Mouse (Mus musculus): ENCODE measurements around the gene Pmfbp1. TPM values are rescaled to one million over a fixed set of nuclear protein-coding genes. Genes with fewer than 3 reads are reported as not detected.

Gene Pmfbp1
- polyA plus RNA-seq, 1 experiment from 2014 or later: 1.5 TPM

DNA sequence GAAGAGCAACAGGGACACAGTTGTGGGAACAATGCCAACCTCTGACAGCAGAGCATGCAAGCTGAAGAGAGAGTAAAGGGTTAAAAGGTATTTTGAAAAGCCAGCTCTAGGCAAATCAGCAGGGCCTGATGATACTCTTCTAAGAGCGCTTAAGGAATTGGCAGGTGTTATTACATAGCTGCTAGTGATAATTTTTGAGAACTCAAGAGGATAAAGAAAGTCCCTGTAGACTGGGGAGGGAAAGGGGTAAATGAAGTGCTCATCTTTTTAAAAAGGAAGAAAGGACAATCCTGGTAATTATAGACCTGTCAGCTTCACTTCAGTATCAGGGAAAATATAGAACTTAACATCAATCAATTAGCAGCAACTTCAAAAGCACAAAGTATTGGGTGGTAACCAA lies 9.7 kb downstream of the Pmfbp1 start:
- H3K4me3 ChIP-seq: no peak overlapping the region
- no peak overlapping the region for H3K27ac ChIP-seq (replicated peaks)
- WGBS: 67% methylated on average over 1 of the region's 1 CpGs
- H3K9me3 ChIP-seq: no peaks in the 10 kb centered on the region
- no peaks in the 10 kb centered on the region for H3K27me3 ChIP-seq
- no peaks in the 10 kb centered on the region for H3K36me3 ChIP-seq
- no peak overlapping the region for H3K9ac ChIP-seq
- H3K4me1 ChIP-seq (replicated peaks): no peaks in the 10 kb centered on the region
- no peak overlapping the region for H3K4me2 ChIP-seq
- ATAC-seq (ENCODE audit: low read depth): no peak

DNA sequence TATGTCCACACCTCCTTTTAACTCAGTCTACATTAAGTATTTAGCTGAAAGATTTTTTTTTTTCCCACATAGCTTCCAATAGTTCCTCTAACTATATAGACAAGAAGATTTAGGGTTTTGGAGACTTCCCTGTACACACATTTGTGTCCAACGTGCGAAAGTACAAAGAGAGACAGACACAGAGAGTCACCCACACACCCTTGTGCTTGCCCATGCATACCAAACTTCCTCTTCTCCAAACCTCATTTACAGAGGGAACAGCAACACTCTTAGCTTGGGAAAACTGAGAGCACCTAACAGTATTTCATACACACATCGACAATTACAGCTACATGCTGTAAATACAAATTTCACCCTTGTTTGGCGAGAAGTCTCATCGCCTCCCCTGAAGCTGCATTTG lies 11.7 kb downstream of the Pmfbp1 start:
- Histone ChIP-seq H3K27me3 (no peaks in the 10 kb centered on the region), H3K4me1 (replicated peaks) (no peaks in the 10 kb centered on the region), H3K9me3 (no peaks in the 10 kb centered on the region), H3K9ac (no peak overlapping the region), H3K27ac (replicated peaks) (no peak overlapping the region), H3K4me3 (no peak overlapping the region), H3K36me3 (no peaks in the 10 kb centered on the region), H3K4me2 (no peak overlapping the region)
- WGBS: 94% methylated on average over 5 of the region's 5 CpGs
- no peak for ATAC-seq (ENCODE audit: low read depth)

GRCm38 (mm10) chr8:109524008-109524407 lies 30.2 kb downstream of the Pmfbp1 start:
- Histone ChIP-seq H3K9me3 (no peaks in the 10 kb centered on the region), H3K27ac (replicated peaks) (no peak overlapping the region), H3K4me3 (no peak overlapping the region), H3K4me1 (replicated peaks) (no peaks in the 10 kb centered on the region), H3K27me3 (no peaks in the 10 kb centered on the region), H3K4me2 (no peak overlapping the region), H3K36me3 (no peaks in the 10 kb centered on the region), H3K9ac (no peak overlapping the region)
- WGBS: 82% methylated on average over 2 of the region's 2 CpGs
- ATAC-seq (ENCODE audit: low read depth): no peak

DNA sequence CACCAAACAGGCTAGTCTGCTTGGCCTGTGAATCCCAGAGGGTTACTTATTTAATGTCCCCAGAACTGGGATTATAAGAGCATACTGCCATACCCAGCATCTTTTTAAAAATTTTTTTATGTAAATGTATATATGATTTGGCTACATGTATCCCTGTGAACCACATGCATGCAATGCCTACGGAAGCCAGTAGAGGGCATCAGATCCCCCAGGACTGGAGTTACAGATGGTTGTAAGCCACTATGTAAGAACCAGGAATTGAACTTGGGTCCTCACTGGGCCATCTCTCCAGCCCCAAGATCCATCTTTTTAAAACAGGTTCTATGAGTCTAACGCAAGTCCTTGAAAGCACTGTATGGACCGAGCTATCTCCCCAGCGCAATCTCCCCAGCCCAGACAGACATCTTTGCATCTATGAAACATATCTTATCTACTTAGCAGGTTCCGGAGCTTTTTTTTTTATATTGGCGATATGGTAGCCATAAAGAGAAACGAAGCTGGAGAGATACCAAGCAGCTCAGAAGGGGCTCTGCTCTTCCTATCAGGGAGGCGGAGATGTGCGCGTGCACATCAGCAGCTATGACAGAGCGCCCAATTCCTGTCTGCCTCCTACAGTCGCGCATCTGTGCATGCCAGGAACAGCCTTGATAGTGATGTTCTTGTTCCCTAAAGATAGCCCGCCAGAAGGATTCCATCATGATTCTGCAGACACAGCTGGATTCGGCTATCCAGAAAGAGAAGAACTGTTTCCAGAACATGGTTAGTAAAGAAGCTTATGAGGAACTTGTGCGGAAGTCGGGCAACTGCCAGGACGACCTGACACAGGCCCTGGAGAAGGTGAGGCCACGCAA lies 41.5 kb downstream of the Pmfbp1 start:
- Histone ChIP-seq H3K4me1 (replicated peaks) (peaks cover 5% of the 10 kb centered on the region; the same call in 1 of the 2 replicates), H3K36me3 (no peaks in the 10 kb centered on the region), H3K4me2 (no peak overlapping the region), H3K4me3 (no peak overlapping the region), H3K9ac (no peak overlapping the region), H3K9me3 (no peaks in the 10 kb centered on the region), H3K27ac (replicated peaks) (no peak overlapping the region), H3K27me3 (no peaks in the 10 kb centered on the region)
- ATAC-seq (ENCODE audit: low read depth): no peak
- 88% methylated on average over 19 of the region's 19 CpGs for WGBS

DNA sequence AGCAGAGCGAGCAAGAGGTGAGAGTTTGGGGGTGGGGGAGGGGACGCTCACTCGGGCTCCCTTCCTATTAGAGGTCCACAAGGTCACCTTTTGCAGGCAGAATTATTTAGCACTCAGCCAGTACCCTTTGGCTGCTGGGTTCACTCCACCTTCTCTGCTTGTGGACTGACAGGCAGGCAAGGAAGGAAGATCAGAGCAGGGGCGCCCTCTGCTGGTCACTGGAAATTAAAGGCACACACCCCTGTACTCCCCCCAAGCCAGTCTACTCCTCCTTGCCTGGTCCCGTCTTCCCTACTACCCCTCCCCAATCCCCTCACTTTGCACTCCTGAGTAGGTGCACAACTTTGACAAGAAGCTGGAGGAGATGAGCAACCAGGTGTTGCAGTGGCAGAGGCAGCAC lies 42.9 kb downstream of the Pmfbp1 start:
- ATAC-seq (ENCODE audit: low read depth): peak; percentile 89
- peak overlapping the region; percentile 15; the same call in 1 of the 2 replicates for H3K27ac ChIP-seq (replicated peaks)
- H3K4me3 ChIP-seq: no peak overlapping the region
- no peaks in the 10 kb centered on the region for H3K27me3 ChIP-seq
- 5% methylated on average over 5 of the region's 5 CpGs for WGBS
- peak overlapping the region; percentile 29 for H3K4me2 ChIP-seq
- H3K36me3 ChIP-seq: no peaks in the 10 kb centered on the region
- H3K9me3 ChIP-seq: no peaks in the 10 kb centered on the region
- peaks cover 5% of the 10 kb centered on the region; the same call in 1 of the 2 replicates for H3K4me1 ChIP-seq (replicated peaks)
- H3K9ac ChIP-seq: no peak overlapping the region

DNA sequence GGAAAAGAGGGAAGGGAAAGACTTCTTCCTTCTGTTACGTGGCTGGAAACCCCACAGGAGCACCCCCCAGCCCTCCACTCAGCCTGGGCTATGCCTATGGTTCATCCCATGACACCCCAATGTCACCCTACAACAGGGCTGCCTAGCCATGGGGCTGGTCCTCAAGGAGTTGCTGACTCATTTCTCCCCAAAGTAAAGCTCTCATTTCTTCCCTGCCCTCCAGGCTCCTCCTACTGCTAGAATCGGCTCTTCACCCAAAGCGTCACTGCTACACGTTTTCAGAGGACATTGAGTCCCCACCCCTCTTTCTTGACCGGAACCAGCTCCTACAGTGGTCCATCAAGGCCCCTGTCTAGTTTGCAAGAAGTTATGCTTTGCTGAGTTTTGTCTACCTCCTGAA lies 48.3 kb downstream of the Pmfbp1 start:
- whole genome bisulfite sequencing: 78% methylated on average over 5 of the region's 5 CpGs
- no peaks in the 10 kb centered on the region for H3K9me3 ChIP-seq
- H3K9ac ChIP-seq: no peak overlapping the region
- no peaks in the 10 kb centered on the region for H3K27me3 ChIP-seq
- H3K4me3 ChIP-seq: no peak overlapping the region
- ATAC-seq (ENCODE audit: low read depth): no peak
- H3K4me1 ChIP-seq (replicated peaks): no peaks in the 10 kb centered on the region
- no peak overlapping the region for H3K27ac ChIP-seq (replicated peaks)
- no peak overlapping the region for H3K4me2 ChIP-seq
- peaks cover 15% of the 10 kb centered on the region for H3K36me3 ChIP-seq

GRCm38 (mm10) chr8:109542748-109543519 lies 49.1 kb downstream of the Pmfbp1 start:
- H3K27ac ChIP-seq (replicated peaks): no peak overlapping the region
- H3K9me3 ChIP-seq: no peaks in the 10 kb centered on the region
- no peaks in the 10 kb centered on the region for H3K27me3 ChIP-seq
- no peak overlapping the region for H3K4me2 ChIP-seq
- H3K4me3 ChIP-seq: no peak overlapping the region
- no peak for ATAC-seq (ENCODE audit: low read depth)
- H3K4me1 ChIP-seq (replicated peaks): no peaks in the 10 kb centered on the region
- H3K9ac ChIP-seq: no peak overlapping the region
- peaks cover 22% of the 10 kb centered on the region for H3K36me3 ChIP-seq
- 87% methylated on average over 8 of the region's 8 CpGs for WGBS

DNA sequence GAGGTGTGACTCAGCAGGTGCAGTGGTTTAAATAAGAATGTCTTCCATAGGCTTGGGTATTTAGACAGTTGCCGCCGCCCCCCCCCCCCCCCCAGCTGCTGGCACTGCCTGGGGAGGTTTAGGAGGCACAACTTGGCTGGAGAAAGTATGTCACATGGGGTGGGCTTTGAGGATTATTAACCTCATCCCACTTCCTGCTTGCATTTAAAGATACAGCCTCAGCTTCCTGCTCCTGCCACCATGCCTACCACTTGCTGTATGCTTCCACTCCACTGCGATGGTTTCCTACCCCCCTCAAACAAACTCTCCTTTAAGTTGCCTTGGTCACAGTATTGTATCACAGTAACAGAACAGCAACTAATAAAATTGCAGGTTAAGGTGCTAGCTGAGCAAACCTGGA lies 50.2 kb downstream of the Pmfbp1 start:
- H3K4me1 ChIP-seq (replicated peaks): no peaks in the 10 kb centered on the region
- H3K4me2 ChIP-seq: no peak overlapping the region
- peaks cover 34% of the 10 kb centered on the region for H3K36me3 ChIP-seq
- H3K4me3 ChIP-seq: no peak overlapping the region
- H3K27ac ChIP-seq (replicated peaks): no peak overlapping the region
- no peak overlapping the region for H3K9ac ChIP-seq
- H3K27me3 ChIP-seq: no peaks in the 10 kb centered on the region
- ATAC-seq (ENCODE audit: low read depth): no peak
- WGBS: 53% methylated on average over 2 of the region's 3 CpGs
- H3K9me3 ChIP-seq: no peaks in the 10 kb centered on the region

DNA sequence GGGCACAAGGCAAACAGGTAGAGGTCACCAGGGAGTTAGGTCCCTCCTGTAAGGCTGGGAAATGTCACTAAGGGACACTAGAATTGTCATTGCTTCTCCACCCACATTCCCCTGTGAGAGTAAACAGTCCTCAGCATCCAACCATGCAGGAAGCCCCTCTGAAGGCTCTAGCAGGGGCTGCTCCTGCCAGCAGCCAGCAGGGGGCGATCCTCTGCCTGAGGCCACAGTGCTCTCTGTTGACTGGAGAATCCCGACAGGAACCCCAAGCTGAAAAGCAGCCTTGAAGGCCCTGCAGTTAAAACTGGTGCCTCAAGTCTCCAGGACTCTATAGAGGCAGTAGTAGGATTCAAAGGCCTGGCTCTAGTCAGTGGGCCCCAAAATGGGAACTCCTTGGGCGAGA lies 57.8 kb downstream of the Pmfbp1 start:
- no peaks in the 10 kb centered on the region for H3K9me3 ChIP-seq
- no peaks in the 10 kb centered on the region for H3K27me3 ChIP-seq
- WGBS: 39% methylated on average over 3 of the region's 3 CpGs
- no peak overlapping the region for H3K4me2 ChIP-seq
- no peak overlapping the region for H3K9ac ChIP-seq
- no peak overlapping the region for H3K27ac ChIP-seq (replicated peaks)
- ATAC-seq (ENCODE audit: low read depth): no peak
- H3K4me3 ChIP-seq: no peak overlapping the region
- H3K4me1 ChIP-seq (replicated peaks): no peaks in the 10 kb centered on the region
- peaks cover 100% of the 10 kb centered on the region for H3K36me3 ChIP-seq

GRCm38 (mm10) chr8:109563881-109564280 lies 70.1 kb downstream of the Pmfbp1 start:
- Histone ChIP-seq H3K4me1 (replicated peaks) (peaks cover 30% of the 10 kb centered on the region), H3K4me3 (0 out of 2 replicates have a peak overlapping the region, but pooled peaks have one; percentile 94), H3K27me3 (no peaks in the 10 kb centered on the region), H3K9ac (no peak overlapping the region), H3K27ac (replicated peaks) (no peak overlapping the region), H3K36me3 (peaks cover 41% of the 10 kb centered on the region), H3K4me2 (peak overlapping the region; percentile 86), H3K9me3 (no peaks in the 10 kb centered on the region)
- no peak for ATAC-seq (ENCODE audit: low read depth)
- 77% methylated on average over 2 of the region's 2 CpGs for WGBS

DNA sequence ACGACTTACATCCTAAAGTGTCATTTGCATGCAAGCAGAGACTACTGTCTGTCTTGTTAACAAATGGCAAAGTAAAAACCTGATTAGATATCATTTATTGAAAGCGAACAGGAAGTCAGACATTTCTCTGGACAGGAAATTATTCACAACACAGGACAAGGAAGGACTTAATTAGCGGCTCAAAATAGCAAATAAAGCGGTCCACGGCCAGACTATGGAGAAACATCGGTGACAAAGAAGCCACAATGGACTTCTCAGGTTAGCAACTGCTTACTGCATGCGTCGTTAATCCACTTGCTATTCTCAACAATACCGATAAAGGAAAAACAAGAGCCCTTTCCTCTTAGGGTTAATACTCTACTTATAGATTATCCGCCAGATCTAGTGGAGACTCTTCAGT lies 70.9 kb downstream of the Pmfbp1 start:
- Histone ChIP-seq H3K27ac (replicated peaks) (peak overlapping the region; percentile 91), H3K9me3 (no peaks in the 10 kb centered on the region), H3K4me3 (peak overlapping the region; percentile 94), H3K36me3 (peaks cover 40% of the 10 kb centered on the region), H3K4me2 (peak overlapping the region; percentile 86), H3K4me1 (replicated peaks) (peaks cover 30% of the 10 kb centered on the region), H3K27me3 (no peaks in the 10 kb centered on the region), H3K9ac (peak overlapping the region; percentile 95)
- no peak for ATAC-seq (ENCODE audit: low read depth)
- WGBS: 6% methylated on average over 10 of the region's 10 CpGs

- H3K4me3 ChIP-seq: peak within 1 kb of the TSS; percentile 94
- peak within 1 kb of the TSS; percentile 95 for H3K9ac ChIP-seq
- H3K4me2 ChIP-seq: peak within 1 kb of the TSS; percentile 86
- peaks cover 30% of the 10 kb centered on the region for H3K4me1 ChIP-seq (replicated peaks)
- WGBS: under 1% methylated on average over 52 of the region's 52 CpGs
- H3K27me3 ChIP-seq: no peaks in the 10 kb centered on the region
- ATAC-seq (ENCODE audit: low read depth): peak; percentile 100
- H3K27ac ChIP-seq (replicated peaks): peak within 1 kb of the TSS; percentile 91
- H3K36me3 ChIP-seq: peaks cover 40% of the 10 kb centered on the region
- no peaks in the 10 kb centered on the region for H3K9me3 ChIP-seq
Measured at GRCm38 (mm10) chr8:109565498-109566333, 71.9 kb downstream of the Pmfbp1 start, which contains the start of the genes Dhx38 and Txnl4b. Gene Dhx38 (minus strand): TSS chr8:109565861. Gene Txnl4b (plus strand): TSS chr8:109565892.
